Mouse (Mus musculus) NIH3T3 (cell line): ENCODE data around the gene 1700113H08Rik.

Experiments
- DNase-seq: peaks from one replicate; pipeline ENCODE4 v3.0.0-alpha.2; 2012; ENCODE audit warnings: low read depth

Gene 1700113H08Rik

GRCm38 (mm10) chr10:87057500-87058250, at the start of gene 1700113H08Rik:
TSS of gene 1700113H08Rik (plus strand) at chr10:87058045.
- peak; percentile 15 for DNase-seq

- no peak for DNase-seq
Measured at GRCm38 (mm10) chr10:87008215-87008499, 49.7 kb upstream of the 1700113H08Rik start.

GRCm38 (mm10) chr10:87012087-87012486, 45.8 kb upstream of the 1700113H08Rik start:
- DNase-seq = no peak

- DNase-seq = no peak
Measured at GRCm38 (mm10) chr10:87014391-87014965, 43.4 kb upstream of the 1700113H08Rik start.

GRCm38 (mm10) chr10:87015403-87015802, 42.4 kb upstream of the 1700113H08Rik start:
- DNase-seq = no peak

GRCm38 (mm10) chr10:87016151-87016692, 41.6 kb upstream of the 1700113H08Rik start:
- no peak for DNase-seq

GRCm38 (mm10) chr10:87018876-87019275, 39.0 kb upstream of the 1700113H08Rik start:
- no peak for DNase-seq

- peak; percentile 58 for DNase-seq
Measured at GRCm38 (mm10) chr10:87020711-87021110, 37.1 kb upstream of the 1700113H08Rik start.

GRCm38 (mm10) chr10:87024884-87025283, 33.0 kb upstream of the 1700113H08Rik start:
- DNase-seq = peak; percentile 94

- no peak for DNase-seq
Measured at GRCm38 (mm10) chr10:87032768-87033167, 25.1 kb upstream of the 1700113H08Rik start.

- DNase-seq = no peak
Measured at GRCm38 (mm10) chr10:87035866-87036265, 22.0 kb upstream of the 1700113H08Rik start.

GRCm38 (mm10) chr10:87036271-87036703, 21.6 kb upstream of the 1700113H08Rik start:
- no peak for DNase-seq

GRCm38 (mm10) chr10:87037062-87037461, 20.8 kb upstream of the 1700113H08Rik start:
- no peak for DNase-seq

GRCm38 (mm10) chr10:87039340-87039739, 18.5 kb upstream of the 1700113H08Rik start:
- no peak for DNase-seq

- no peak for DNase-seq
Measured at GRCm38 (mm10) chr10:87039800-87040199, 18.0 kb upstream of the 1700113H08Rik start.

GRCm38 (mm10) chr10:87041265-87041664, 16.6 kb upstream of the 1700113H08Rik start:
- no peak for DNase-seq

- DNase-seq = no peak
Measured at GRCm38 (mm10) chr10:87045273-87045672, 12.6 kb upstream of the 1700113H08Rik start.

- no peak for DNase-seq
Measured at GRCm38 (mm10) chr10:87046469-87046868, 11.4 kb upstream of the 1700113H08Rik start.

- peak; percentile 11 for DNase-seq
Measured at GRCm38 (mm10) chr10:87046931-87047468, 10.8 kb upstream of the 1700113H08Rik start.

GRCm38 (mm10) chr10:87049179-87049578, 8.7 kb upstream of the 1700113H08Rik start:
- no peak for DNase-seq

GRCm38 (mm10) chr10:87051714-87052113, 6.1 kb upstream of the 1700113H08Rik start:
- DNase-seq = no peak

GRCm38 (mm10) chr10:87058251-87058925, 543 bp downstream of the 1700113H08Rik start:
- DNase-seq = no peak

- no peak for DNase-seq
Measured at GRCm38 (mm10) chr10:87058926-87059325, 1.1 kb downstream of the 1700113H08Rik start.
